Mouse (Mus musculus) ES-E14 (cell line): ENCODE measurements around the gene Btbd35f6. TPM values are rescaled to one million over a fixed set of nuclear protein-coding genes. Genes with fewer than 3 reads are reported as not detected.
"Not testable (repeated sequence)": the region's sequence is repeated elsewhere in the genome, so short reads cannot be mapped to it uniquely, and the experiment has no call there.

Source experiments
- DNase-seq: peaks from one replicate; pipeline ENCODE4 v3.0.0-alpha.2; 2013; ENCODE audit warnings: low read depth, low spot score
- H3K27ac ChIP-seq: 2 replicates; pipeline ENCODE4 v1.5.1; 2012; ENCODE audit warnings: low read depth, mild to moderate bottlenecking, low read length, moderate library complexity, mixed read lengths; ENCODE audit not compliant: poor library complexity, insufficient read depth, severe bottlenecking
- H3K36me3 ChIP-seq: 2 replicates; pipeline ENCODE4 v1.6.1; 2012; ENCODE audit warnings: mild to moderate bottlenecking, low read length, moderate library complexity, mixed read lengths; ENCODE audit not compliant: control insufficient read depth, poor library complexity, insufficient read depth, severe bottlenecking
- H3K4me1 ChIP-seq, 2 experiments: fragments of 150-350 bp in 1 of 2; sonication (generic) in 1 of 2; 2 replicates each; pipeline ENCODE4 v1.6.1; 2012; ENCODE audit warnings: low read length in 2 of 2, mild to moderate bottlenecking in 1 of 2, mixed read lengths in 1 of 2; ENCODE audit not compliant: control insufficient read depth in 2 of 2, insufficient read depth in 2 of 2, poor library complexity in 1 of 2
- H3K4me3 ChIP-seq, 2 experiments: fragments of 150-350 bp in 1 of 2; sonication (generic) in 1 of 2; 2 replicates each; pipeline ENCODE4 v1.5.1; 2012; ENCODE audit warnings: low read length in 2 of 2, low read depth in 1 of 2, mild to moderate bottlenecking in 1 of 2, mixed read lengths in 1 of 2; ENCODE audit not compliant: insufficient read depth in 1 of 2, poor library complexity in 1 of 2, severe bottlenecking in 1 of 2
- H3K9ac ChIP-seq: 2 replicates; pipeline ENCODE4 v1.6.1; 2012; ENCODE audit warnings: low read depth, mild to moderate bottlenecking, low read length, mixed read lengths; ENCODE audit not compliant: poor library complexity, insufficient read depth, severe bottlenecking
- H3K9me3 ChIP-seq: fragments of 150-350 bp; sonication (generic); 2 replicates; pipeline ENCODE4 v1.6.1; 2012; ENCODE audit warnings: low read depth, mild to moderate bottlenecking, low read length; ENCODE audit not compliant: control insufficient read depth, insufficient read depth
- in situ Hi-C, 2 experiments: fragments of 600-800 bp; cut with MboI; formaldehyde crosslinking; loops; one replicate each; pipeline ENCODE4 v1.15.1; 2025; ENCODE audit warnings: low sequenced_read_pairs in 2 of 2, inconsistent platforms in 1 of 2; ENCODE audit not compliant: unreplicated experiment in 2 of 2
- total RNA-seq: library from RNA; depleted of rRNA; stranded (reverse); fragments of 300-350 nt; gene quantifications from 2 replicates; pipeline ENCODE4 v1.2.3, GENCODE M21; 2012; rRNA removed

Btbd35f6 gene
- total RNA-seq = not detected in 2 replicates

- H3K36me3 ChIP-seq, in situ Hi-C loops: not testable (repeated sequence)
Observed at GRCm38 (mm10) chrX:33956440-33956839, at the start of gene Btbd35f6. Gene Btbd35f6 (minus strand): TSS chrX:33956540.

GRCm38 (mm10) chrX:33986716-33987115 is 30.4 kb upstream of the Btbd35f6 start, which contains the start of gene Gm21870:
Gene Gm21870 (minus strand): TSS chrX:33986816.
- H3K9me3 ChIP-seq, H3K27ac ChIP-seq, H3K9ac ChIP-seq, H3K4me1 ChIP-seq, DNase-seq, H3K36me3 ChIP-seq, H3K4me3 ChIP-seq, in situ Hi-C loops: not testable (repeated sequence)

More at GRCm38 (mm10) chrX:33956440-33956839, at the start of gene Btbd35f6:
- H3K9ac ChIP-seq, H3K4me3 ChIP-seq, H3K27ac ChIP-seq, DNase-seq, H3K9me3 ChIP-seq, H3K4me1 ChIP-seq: not testable (repeated sequence)

GRCm38 (mm10) chrX:33930216-33930615 is 26.1 kb downstream of the Btbd35f6 start:
- H3K4me1 ChIP-seq, H3K9me3 ChIP-seq, H3K4me3 ChIP-seq, H3K9ac ChIP-seq, DNase-seq, H3K36me3 ChIP-seq, in situ Hi-C loops, H3K27ac ChIP-seq: not testable (repeated sequence)

GRCm38 (mm10) chrX:33928225-33928624 is 28.1 kb downstream of the Btbd35f6 start:
- H3K9ac ChIP-seq, H3K36me3 ChIP-seq, H3K4me1 ChIP-seq, H3K4me3 ChIP-seq, DNase-seq, H3K27ac ChIP-seq, H3K9me3 ChIP-seq, in situ Hi-C loops: not testable (repeated sequence)

- DNase-seq, H3K9ac ChIP-seq, H3K9me3 ChIP-seq, H3K27ac ChIP-seq, H3K36me3 ChIP-seq, H3K4me1 ChIP-seq, in situ Hi-C loops, H3K4me3 ChIP-seq: not testable (repeated sequence)
Observed at GRCm38 (mm10) chrX:33926344-33926743, 30.0 kb downstream of the Btbd35f6 start.

GRCm38 (mm10) chrX:33925420-33925819 is 30.9 kb downstream of the Btbd35f6 start:
- H3K9ac ChIP-seq, H3K27ac ChIP-seq, H3K9me3 ChIP-seq, H3K4me3 ChIP-seq, H3K36me3 ChIP-seq, DNase-seq, in situ Hi-C loops, H3K4me1 ChIP-seq: not testable (repeated sequence)

Other genes with a start within 250 kb of the Btbd35f6 start
- not detected in 2 replicates for gene Gm21870, start 30.3 kb upstream of the Btbd35f6 start, total RNA-seq
- gene Btbd35f9, start 205.0 kb upstream of the Btbd35f6 start, total RNA-seq = not detected in 2 replicates